Mouse (Mus musculus) limb, embryonic 14.5 days (tissue): Measurements from ENCODE around the gene Cacna1g. TPM values are rescaled to one million over a fixed set of nuclear protein-coding genes. Genes with fewer than 3 reads are reported as not detected.

ENCODE experiments used
- ATAC-seq: fragments of 200-750 bp; cut with Nextera tagmentation; 2 replicates; pipeline ENCODE4 v1.8.0; 2017; ENCODE audit warnings: low read depth, moderate number of reproducible peaks, moderate TSS enrichment; ENCODE audit not compliant: low FRiP score
- DNase-seq: peaks from one replicate; pipeline ENCODE4 v3.0.0-alpha.2; 2015; ENCODE audit warnings: low spot score
- H3K27ac ChIP-seq: fragments of 300-500 bp; sonication (generic); replicated peaks from 2 replicates; pipeline ENCODE4 v1.5.1; 2014; ENCODE audit warnings: low read depth, mild to moderate bottlenecking, low read length, moderate library complexity, mixed read lengths
- H3K27me3 ChIP-seq: fragments of 300-500 bp; sonication (generic); 2 replicates; pipeline ENCODE4 v1.6.1; 2014; ENCODE audit warnings: low read length, mixed read lengths; ENCODE audit not compliant: control insufficient read depth, insufficient read depth
- H3K36me3 ChIP-seq: fragments of 300-500 bp; sonication (generic); 2 replicates; pipeline ENCODE4 v1.6.1; 2014; ENCODE audit warnings: mild to moderate bottlenecking, low read length, moderate library complexity, mixed read lengths; ENCODE audit not compliant: control insufficient read depth, insufficient read depth
- H3K4me1 ChIP-seq: fragments of 300-500 bp; sonication (generic); 2 replicates; pipeline ENCODE4 v1.6.1; 2014; ENCODE audit warnings: antibody characterized with exemption, low read length, mixed read lengths; ENCODE audit not compliant: control insufficient read depth, insufficient read depth
- H3K4me2 ChIP-seq: fragments of 300-500 bp; sonication (generic); replicated peaks from 2 replicates; pipeline ENCODE4 v1.6.1; 2014; ENCODE audit warnings: low read depth, mild to moderate bottlenecking, low read length, moderate library complexity; ENCODE audit not compliant: severe bottlenecking
- H3K4me3 ChIP-seq: fragments of 300-500 bp; sonication (generic); replicated peaks from 2 replicates; pipeline ENCODE4 v1.5.1; 2014; ENCODE audit warnings: low read length
- H3K9ac ChIP-seq: fragments of 300-500 bp; sonication (generic); 2 replicates; pipeline ENCODE4 v1.6.1; 2014; ENCODE audit warnings: mild to moderate bottlenecking, low read depth, low read length, moderate library complexity; ENCODE audit not compliant: severe bottlenecking
- H3K9me3 ChIP-seq: fragments of 300-500 bp; sonication (generic); 2 replicates; pipeline ENCODE4 v1.6.1; 2016; ENCODE audit warnings: low read length; ENCODE audit not compliant: control insufficient read depth
- POLR2A ChIP-seq: fragments of 200-500 bp; IDR thresholded peaks from 2 replicates; pipeline ENCODE4 v1.8.0; 2012; ENCODE audit warnings: inconsistent platforms, mild to moderate bottlenecking, moderate library complexity, borderline replicate concordance; ENCODE audit not compliant: insufficient read depth, insufficient read length; ENCODE audit errors: extremely low read depth
- WGBS: fragments of 180-500 bp; shearing (Covaris S2); extraction: QIAGEN DNeasy Blood & Tissue Kit; methylation state at CpG from one replicate; pipeline ENCODE4 v1.1.7; 2014; 5-methylcytosine and 5-hydroxymethylcytosine counted together
- polyA plus RNA-seq, 2 experiments: library from polyadenylated mRNA; depleted of rRNA in 1 of 2; stranded (reverse) in 1 of 2; unstranded in 1 of 2; fragments of >200 nt; fragmentation: Nextera tagmentation in 1 of 2; extraction: Ambion mirVana in 1 of 2; gene quantifications; 2 replicates each; pipeline versions ENCODE4 v1.2.1 to v1.2.3; 2012 to 2014

Cacna1g gene
- polyA plus RNA-seq (2012; rRNA removed) = 449 and 693 TPM in 2 replicates
- 49.0 and 59.3 TPM in 2 replicates for polyA plus RNA-seq (2014; fragmentation: Nextera tagmentation; extraction: Ambion mirVana)

DNA sequence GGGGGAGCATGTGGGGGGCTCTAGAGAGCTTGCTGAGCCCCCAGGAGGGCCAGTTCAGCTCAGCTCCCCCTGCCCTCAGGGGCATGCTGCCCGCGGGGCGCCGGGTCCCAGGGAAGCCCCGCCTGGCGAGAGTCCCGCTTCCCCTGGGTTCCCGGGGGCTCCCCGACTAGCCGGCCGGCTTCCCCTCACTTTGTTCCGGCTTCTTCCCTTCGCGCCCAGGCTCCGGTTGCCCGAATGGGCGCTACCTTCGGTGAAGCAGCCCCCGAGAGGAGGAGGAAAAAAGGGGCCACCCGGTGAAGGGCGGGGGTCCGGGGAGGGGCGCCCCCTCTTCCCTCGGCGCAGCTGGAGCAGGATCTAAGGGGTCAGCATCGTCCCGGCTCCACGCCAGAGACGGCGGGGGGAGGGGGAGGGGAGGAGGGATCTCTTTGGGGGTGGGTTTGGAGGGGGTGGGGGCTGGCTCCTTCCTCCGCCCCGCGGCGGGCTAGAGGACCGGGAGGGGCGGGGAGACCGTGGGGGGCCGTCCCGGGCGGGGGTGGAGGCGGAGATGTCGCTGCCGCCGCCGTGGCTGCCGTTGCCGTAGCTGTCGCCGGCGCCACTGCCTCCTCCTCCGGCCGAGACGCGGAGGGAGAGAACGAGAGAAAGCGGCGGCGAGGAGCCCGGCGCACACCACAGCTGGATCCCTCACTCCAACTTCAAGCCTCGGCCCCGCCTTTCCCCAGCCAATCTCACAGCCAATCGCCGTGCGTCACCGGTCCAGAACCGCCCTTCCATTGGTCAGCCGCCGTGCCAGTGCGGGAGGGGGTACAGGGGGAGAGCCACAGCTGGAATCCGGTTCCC, at the start of gene Cacna1g:
Cacna1g (minus strand) TSS at position 492 of the 837 bp plus-strand sequence.
- Histone ChIP-seq H3K4me3 (peak within 1 kb of the TSS; percentile 96), H3K9me3 (no peaks in the 10 kb centered on the region), H3K27ac (peak within 1 kb of the TSS; percentile 96), H3K4me2 (peak within 1 kb of the TSS; percentile 64), H3K9ac (peak within 1 kb of the TSS; percentile 95), H3K36me3 (no peaks in the 10 kb centered on the region), H3K4me1 (peaks cover 32% of the 10 kb centered on the region), H3K27me3 (no peaks in the 10 kb centered on the region)
- 0 out of 2 replicates have a peak, but pooled peaks have one; percentile 65 for TF ChIP-seq POLR2A
- under 1% methylated on average over 22 of the region's 71 CpGs for WGBS
- DNase-seq (peak; percentile 96), ATAC-seq (peak; percentile 95)

DNA sequence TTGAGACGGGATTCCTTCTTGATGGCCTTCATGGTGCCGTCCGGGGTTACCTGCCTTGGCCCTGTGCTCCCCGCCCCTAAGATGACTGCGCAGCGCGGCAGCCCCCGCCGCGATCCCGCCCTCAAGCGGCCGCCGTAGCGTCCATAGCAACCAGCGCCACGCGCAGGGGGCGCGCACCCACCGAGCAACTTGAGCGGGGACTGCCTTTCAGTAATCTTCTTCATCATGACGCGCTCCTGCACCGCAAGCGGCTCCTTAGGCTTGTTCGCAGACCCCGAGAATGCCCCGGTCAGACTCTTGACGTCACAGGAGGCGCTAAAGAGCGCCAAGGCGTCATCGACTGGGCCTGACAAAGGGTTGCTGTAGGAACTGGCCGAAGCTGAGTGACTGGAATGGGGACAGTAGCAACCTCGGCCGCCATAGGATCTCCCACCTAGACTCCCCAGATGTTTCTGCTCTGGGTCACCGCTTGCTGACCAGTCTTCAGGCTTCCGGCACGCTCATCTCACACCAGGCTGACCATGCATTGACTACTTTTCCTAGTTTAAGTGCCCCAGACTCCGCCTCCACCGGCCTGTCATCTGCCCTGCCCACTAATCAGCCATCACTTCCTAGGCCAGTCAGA, 47.3 kb upstream of the Cacna1g start, which contains the start of gene Mycbpap:
Mycbpap (minus strand) TSS at position 524 of the 625 bp plus-strand sequence.
- Histone ChIP-seq H3K4me2 (peak within 1 kb of the TSS; percentile 94), H3K4me1 (peaks cover 9% of the 10 kb centered on the region; the same call in 1 of the 2 replicates), H3K4me3 (peak within 1 kb of the TSS; percentile 49), H3K9me3 (no peaks in the 10 kb centered on the region), H3K9ac (peak within 1 kb of the TSS; percentile 65), H3K27ac (no peak within 1 kb of the TSS), H3K27me3 (no peaks in the 10 kb centered on the region), H3K36me3 (no peaks in the 10 kb centered on the region)
- TF ChIP-seq POLR2A = no peak
- peak; percentile 80 for ATAC-seq
- peak; percentile 23 for DNase-seq
- WGBS = 1% methylated on average over 42 of the region's 42 CpGs

DNA sequence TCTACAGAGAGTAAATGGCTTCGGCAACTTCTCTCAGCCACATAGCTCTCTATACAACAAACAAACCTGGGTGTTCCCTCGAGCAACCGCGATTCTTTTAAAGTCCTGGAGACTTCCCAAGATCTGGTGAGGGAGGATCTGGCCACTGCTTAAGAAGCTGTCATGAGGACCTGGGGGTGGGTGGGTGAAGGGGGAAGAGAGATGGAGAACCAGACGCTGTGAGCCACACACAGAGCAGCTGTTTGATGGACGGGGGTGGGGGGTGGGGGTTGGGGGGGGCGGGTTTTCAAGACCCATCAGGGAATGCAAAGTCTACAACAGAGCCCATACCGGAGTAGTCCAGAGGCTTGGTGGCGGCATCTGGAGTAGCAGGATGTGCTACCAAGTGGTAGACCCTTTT, 39.5 kb upstream of the Cacna1g start:
- no peak overlapping the region for H3K4me3 ChIP-seq
- no peaks in the 10 kb centered on the region for H3K27me3 ChIP-seq
- TF ChIP-seq POLR2A = no peak
- no peak overlapping the region for H3K9ac ChIP-seq
- H3K36me3 ChIP-seq = no peaks in the 10 kb centered on the region
- ATAC-seq (no peak; the same call in 1 of the 2 replicates), DNase-seq (no peak)
- H3K27ac ChIP-seq = no peak overlapping the region
- H3K9me3 ChIP-seq = peaks cover 8% of the 10 kb centered on the region; the same call in 1 of the 2 replicates
- no peak overlapping the region for H3K4me2 ChIP-seq
- WGBS = 33% methylated on average over 9 of the region's 9 CpGs
- H3K4me1 ChIP-seq = peaks cover 2% of the 10 kb centered on the region; the same call in 1 of the 2 replicates

GRCm38 (mm10) chr11:94508976-94509375, 35.0 kb upstream of the Cacna1g start:
- H3K4me3 ChIP-seq = no peak overlapping the region
- no peak overlapping the region for H3K27ac ChIP-seq
- WGBS = 92% methylated on average over 10 of the region's 10 CpGs
- peaks cover 2% of the 10 kb centered on the region; the same call in 1 of the 2 replicates for H3K4me1 ChIP-seq
- ATAC-seq = no peak
- peaks cover 8% of the 10 kb centered on the region; the same call in 1 of the 2 replicates for H3K9me3 ChIP-seq
- H3K9ac ChIP-seq = no peak overlapping the region
- no peak overlapping the region for H3K4me2 ChIP-seq
- H3K36me3 ChIP-seq = no peaks in the 10 kb centered on the region
- TF ChIP-seq POLR2A = no peak
- H3K27me3 ChIP-seq = no peaks in the 10 kb centered on the region
- no peak for DNase-seq

DNA sequence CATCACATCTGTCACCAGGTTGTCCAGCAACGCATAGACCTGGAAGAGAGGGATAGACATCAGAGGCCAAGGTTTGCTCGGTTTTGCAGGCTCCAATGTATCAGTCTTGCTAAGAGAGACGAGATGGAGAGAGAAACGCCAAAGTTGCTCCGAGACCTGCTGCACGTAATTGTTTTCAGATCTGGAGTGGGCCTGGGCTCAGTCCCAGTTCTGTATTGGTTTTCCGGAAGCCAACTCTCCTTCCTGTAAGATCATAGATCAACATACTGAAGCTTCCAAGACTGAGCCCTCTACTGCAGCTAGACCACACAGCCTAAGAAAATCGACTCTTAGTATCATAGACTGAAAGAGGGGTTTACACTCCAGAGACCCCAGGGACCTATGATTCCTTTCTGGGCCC, 27.5 kb upstream of the Cacna1g start:
- 68% methylated on average over 8 of the region's 8 CpGs for WGBS
- Histone ChIP-seq H3K4me1 (peaks cover 31% of the 10 kb centered on the region), H3K4me2 (no peak overlapping the region), H3K27ac (no peak overlapping the region), H3K4me3 (no peak overlapping the region), H3K27me3 (no peaks in the 10 kb centered on the region), H3K9me3 (no peaks in the 10 kb centered on the region), H3K9ac (no peak overlapping the region), H3K36me3 (no peaks in the 10 kb centered on the region)
- ATAC-seq (no peak), DNase-seq (no peak)
- TF ChIP-seq POLR2A = no peak
